Mouse (Mus musculus): ENCODE measurements around the gene Pramef17.
"Not testable (repeated sequence)": the region's sequence is repeated elsewhere in the genome, so short reads cannot be mapped to it uniquely, and the experiment has no call there.

The Pramef17 gene

DNA sequence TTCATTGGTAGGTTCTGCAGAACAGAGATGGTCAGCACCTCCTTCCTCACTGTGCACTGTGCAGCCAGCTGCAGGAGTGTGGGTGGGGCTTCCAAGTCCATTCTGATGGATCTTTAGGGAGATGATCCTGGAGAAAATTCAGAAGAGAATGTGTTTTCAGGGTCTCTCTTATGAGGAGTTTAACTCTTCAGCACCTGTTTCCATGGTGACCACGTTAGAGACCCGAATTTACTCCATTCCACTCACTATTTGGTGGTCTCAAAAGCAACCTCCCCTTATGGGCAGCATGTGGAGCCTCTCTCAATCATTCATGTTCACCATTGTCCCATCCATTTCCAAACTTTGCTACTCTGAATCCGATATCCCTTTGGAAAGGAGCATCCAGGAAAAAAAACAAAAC lies at the start of gene Pramef17:
Pramef17 (minus strand) TSS at position 101 of the 400 bp plus-strand sequence.
- DNase-seq (ENCODE audit: low spot score) = not testable (repeated sequence)

DNA sequence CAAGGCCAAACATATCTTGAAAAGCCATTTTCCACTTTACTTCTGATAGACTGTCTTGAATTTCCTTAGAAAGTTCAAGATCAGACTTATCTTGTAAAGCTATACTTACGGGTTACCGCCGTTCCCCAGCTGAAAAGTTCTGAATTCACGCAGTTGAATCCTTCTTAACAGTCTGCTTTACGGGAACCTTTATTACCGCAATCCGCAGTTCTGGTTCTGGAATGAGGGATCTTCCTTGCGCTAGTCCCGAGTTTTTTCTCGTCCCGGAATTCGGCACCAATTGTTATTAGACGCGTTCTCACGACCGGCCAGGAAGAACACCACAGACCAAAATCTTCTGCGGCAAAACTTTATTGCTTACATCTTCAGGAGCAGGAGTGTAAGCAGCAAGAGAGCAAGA lies 6.0 kb downstream of the Pramef17 start:
- DNase-seq (ENCODE audit: low spot score) = peak; percentile 73

DNA sequence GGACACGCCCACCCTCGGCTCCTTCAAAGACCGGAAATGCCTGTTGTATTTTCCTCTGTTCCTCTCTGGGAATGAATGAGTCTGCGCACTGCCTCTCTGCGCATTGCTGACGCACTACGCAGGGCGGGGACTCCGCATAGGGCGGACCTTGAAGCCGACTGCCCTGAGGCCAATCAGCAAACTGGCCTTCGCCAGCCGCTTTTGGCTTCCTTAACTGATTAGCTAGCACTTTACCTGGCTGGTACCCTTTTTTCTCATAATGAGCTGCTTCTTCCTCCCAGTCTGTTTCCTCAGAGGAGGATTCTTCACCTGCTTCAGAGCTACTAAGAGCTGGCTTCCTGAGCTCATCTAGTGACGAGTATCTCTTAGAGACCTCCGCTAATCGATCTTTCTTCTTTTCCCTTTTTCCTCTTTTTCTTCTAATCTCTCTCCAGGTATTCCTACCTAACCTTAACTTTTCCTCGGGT lies 6.7 kb downstream of the Pramef17 start:
- DNase-seq (ENCODE audit: low spot score) = peak; percentile 60

- peak; percentile 39 for DNase-seq (ENCODE audit: low spot score)
These were observed 8.4 kb downstream of the Pramef17 start for GRCm38 (mm10) chr4:143985733-143986132.

GRCm38 (mm10) chr4:143985165-143985564 lies 9.0 kb downstream of the Pramef17 start:
- peak; percentile 10 for DNase-seq (ENCODE audit: low spot score)

GRCm38 (mm10) chr4:143983446-143983845 lies 10.7 kb downstream of the Pramef17 start:
- not testable (repeated sequence) for DNase-seq (ENCODE audit: low spot score)

DNA sequence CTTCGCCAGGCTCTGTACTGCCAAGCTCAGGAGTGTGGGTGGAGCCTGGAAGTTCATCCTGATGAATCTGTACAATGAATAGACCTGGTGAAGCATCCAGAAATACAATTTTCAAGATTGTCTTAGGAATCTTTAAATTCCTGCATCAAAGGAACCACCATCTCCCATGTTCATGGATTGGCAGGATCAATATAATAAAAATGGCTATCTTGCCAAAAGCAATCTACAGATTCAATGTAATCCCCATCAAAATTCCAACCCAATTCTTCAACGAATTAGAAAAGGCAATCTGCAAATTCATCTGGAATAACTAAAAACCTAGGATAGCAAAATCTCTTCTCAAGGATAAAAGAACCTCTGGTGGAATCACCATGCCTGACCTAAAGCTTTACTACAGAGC lies 27.3 kb downstream of the Pramef17 start, which contains the start of gene Gm13101:
Gm13101 (minus strand) TSS at position 101 of the 400 bp plus-strand sequence.
- DNase-seq (ENCODE audit: low spot score) = not testable (repeated sequence)

DNA sequence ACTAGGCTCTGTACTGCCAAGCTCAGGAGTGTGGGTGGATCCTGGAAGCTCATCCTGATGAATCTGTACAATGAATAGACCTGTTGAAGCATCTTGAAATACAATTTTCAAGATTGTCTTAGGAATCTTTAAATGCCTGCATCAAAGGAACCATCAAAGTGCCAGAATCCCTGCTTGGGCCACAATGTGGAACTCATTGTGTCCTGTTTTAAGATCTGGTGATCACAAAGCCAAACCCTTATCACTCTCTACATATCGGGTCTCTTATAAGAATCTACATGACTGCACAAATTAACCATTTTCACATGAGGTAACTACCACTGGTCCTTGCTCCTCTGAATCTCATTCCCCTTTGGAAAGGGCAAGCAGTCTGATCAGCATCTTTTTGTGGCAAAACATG lies 43.3 kb downstream of the Pramef17 start, which contains the start of gene Pramef25:
Pramef25 (minus strand) TSS at position 101 of the 400 bp plus-strand sequence.
- DNase-seq (ENCODE audit: low spot score) = not testable (repeated sequence)

Data from testis, postnatal 14 days (tissue).